Mouse (Mus musculus) ZHBTc4 (cell line): ENCODE measurements around the gene N6amt1.
A peak's percentile ranks its signal among the peaks of the same experiment; 100 is the strongest.

Source experiments
- DNase-seq: peaks from one replicate; pipeline ENCODE4 v3.0.0-alpha.2; 2011; ENCODE audit warnings: low read depth, low spot score

N6amt1 gene

GRCm38 (mm10) chr16:87354075-87354583 is at the start of gene N6amt1:
Gene N6amt1, plus strand, starts transcription at chr16:87354185.
- DNase-seq: peak; percentile 98

- DNase-seq: peak; percentile 8
These were observed 48.6 kb upstream of the N6amt1 start for GRCm38 (mm10) chr16:87305251-87306011.

- DNase-seq: no peak
These were observed 46.8 kb upstream of the N6amt1 start for GRCm38 (mm10) chr16:87307109-87307735.

GRCm38 (mm10) chr16:87310659-87311058 is 43.3 kb upstream of the N6amt1 start:
- no peak for DNase-seq

- DNase-seq: no peak
These were observed 35.7 kb upstream of the N6amt1 start for GRCm38 (mm10) chr16:87318200-87318811.

GRCm38 (mm10) chr16:87318998-87319397 is 35.0 kb upstream of the N6amt1 start:
- DNase-seq: no peak

- DNase-seq: no peak
These were observed 34.3 kb upstream of the N6amt1 start for GRCm38 (mm10) chr16:87319541-87320251.

GRCm38 (mm10) chr16:87320252-87320555 is 33.8 kb upstream of the N6amt1 start:
- no peak for DNase-seq

- DNase-seq: no peak
These were observed 29.4 kb upstream of the N6amt1 start for GRCm38 (mm10) chr16:87324571-87324970.

GRCm38 (mm10) chr16:87329986-87330385 is 24.0 kb upstream of the N6amt1 start:
- no peak for DNase-seq

GRCm38 (mm10) chr16:87334756-87335155 is 19.2 kb upstream of the N6amt1 start:
- no peak for DNase-seq

- no peak for DNase-seq
These were observed 12.9 kb upstream of the N6amt1 start for GRCm38 (mm10) chr16:87341043-87341572.

GRCm38 (mm10) chr16:87348133-87348532 is 5.9 kb upstream of the N6amt1 start:
- no peak for DNase-seq

- DNase-seq: no peak
These were observed 2.4 kb upstream of the N6amt1 start for GRCm38 (mm10) chr16:87351386-87352105.

- no peak for DNase-seq
These were observed 380 bp upstream of the N6amt1 start for GRCm38 (mm10) chr16:87353605-87354004.

- no peak for DNase-seq
These were observed 763 bp downstream of the N6amt1 start for GRCm38 (mm10) chr16:87354748-87355147.

- no peak for DNase-seq
These were observed 6.1 kb downstream of the N6amt1 start for GRCm38 (mm10) chr16:87360096-87360495.

GRCm38 (mm10) chr16:87364231-87364630 is 10.2 kb downstream of the N6amt1 start:
- no peak for DNase-seq

- no peak for DNase-seq
These were observed 12.1 kb downstream of the N6amt1 start for GRCm38 (mm10) chr16:87366035-87366434.

GRCm38 (mm10) chr16:87366445-87366844 is 12.5 kb downstream of the N6amt1 start:
- no peak for DNase-seq

- DNase-seq: no peak
These were observed 29.0 kb downstream of the N6amt1 start for GRCm38 (mm10) chr16:87382996-87383395.
